Mouse (Mus musculus): ENCODE results near the gene 4930544D05Rik.

DNA sequence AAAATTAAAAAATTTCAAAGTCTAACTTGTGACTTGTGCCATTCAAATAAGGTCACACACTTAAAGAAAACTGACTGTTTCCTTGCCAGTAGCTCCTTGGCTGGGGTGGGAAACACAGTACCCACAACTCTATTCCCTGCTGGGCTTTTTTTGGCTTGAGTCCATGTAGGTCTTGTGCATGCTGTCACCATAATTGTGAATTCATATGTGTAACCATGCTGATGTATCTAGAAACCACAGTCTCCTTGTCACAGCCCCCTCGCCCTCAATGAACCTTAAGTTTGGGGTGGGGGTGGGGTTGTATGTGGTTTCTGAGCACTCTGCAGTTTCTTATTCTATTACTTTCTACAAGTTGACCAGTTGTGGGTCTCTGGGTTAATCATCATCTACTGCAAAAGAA lies 23.9 kb upstream of the 4930544D05Rik start:
- no peak for TF ChIP-seq CTCF (IDR thresholded peaks at IDR 0.05; ENCODE audit: low read depth, low read length)
- no peak for TF ChIP-seq POLR2A (IDR thresholded peaks at IDR 0.05; ENCODE audit: extremely low read depth, insufficient read depth, low read length)

All from liver, adult 2 months (tissue).